Mouse (Mus musculus) hindbrain, postnatal 0 days (tissue): ENCODE data around the gene Egf. TPM values are rescaled to one million over a fixed set of nuclear protein-coding genes. Genes with fewer than 3 reads are reported as not detected.
A peak's percentile ranks its signal among the peaks of the same experiment; 100 is the strongest.

ENCODE experiments used
- ATAC-seq: fragments of 200-750 bp; cut with Nextera tagmentation; 2 replicates; pipeline ENCODE4 v1.8.0; 2017; ENCODE audit warnings: mild to moderate bottlenecking, moderate TSS enrichment, moderate library complexity
- DNase-seq: peaks from one replicate; pipeline ENCODE4 v3.0.0-alpha.2; 2015; ENCODE audit warnings: low spot score
- H3K27ac ChIP-seq: fragments of 300-500 bp; sonication (generic); 2 replicates; pipeline ENCODE4 v1.5.1; 2014; ENCODE audit warnings: mild to moderate bottlenecking
- H3K27me3 ChIP-seq: fragments of 300-500 bp; sonication (generic); 2 replicates; pipeline ENCODE4 v1.6.1; 2014; ENCODE audit warnings: low read length, mixed read lengths; ENCODE audit not compliant: insufficient read depth
- H3K36me3 ChIP-seq: fragments of 300-500 bp; sonication (generic); 2 replicates; pipeline ENCODE4 v1.6.1; 2014; ENCODE audit warnings: low read length, mixed read lengths; ENCODE audit not compliant: insufficient read depth
- H3K4me1 ChIP-seq: fragments of 300-500 bp; sonication (generic); 2 replicates; pipeline ENCODE4 v1.6.1; 2014; ENCODE audit warnings: antibody characterized with exemption, low read length, mixed read lengths; ENCODE audit not compliant: insufficient read depth
- H3K4me2 ChIP-seq: fragments of 300-500 bp; sonication (generic); 2 replicates; pipeline ENCODE4 v1.6.1; 2014; ENCODE audit warnings: low read depth, mild to moderate bottlenecking, low read length, moderate library complexity, mixed read lengths
- H3K4me3 ChIP-seq: fragments of 300-500 bp; sonication (generic); 2 replicates; pipeline ENCODE4 v1.5.1; 2014; ENCODE audit warnings: low read length
- H3K9ac ChIP-seq: fragments of 300-500 bp; sonication (generic); replicated peaks from 2 replicates; pipeline ENCODE4 v1.6.1; 2014; ENCODE audit warnings: mild to moderate bottlenecking, low read length, moderate library complexity, mixed read lengths
- H3K9me3 ChIP-seq: fragments of 300-500 bp; sonication (generic); 2 replicates; pipeline ENCODE4 v1.6.1; 2016; ENCODE audit warnings: low read length, mixed read lengths
- CTCF ChIP-seq: IDR thresholded peaks from 2 replicates; pipeline ENCODE4 v1.5.1; 2016; ENCODE audit warnings: antibody characterized with exemption, control low read depth, low read depth
- WGBS: fragments of 180-500 bp; shearing (Covaris S2); extraction: QIAGEN DNeasy Blood & Tissue Kit; methylation state at CpG from one replicate; pipeline ENCODE4 v1.1.7; 2014; 5-methylcytosine and 5-hydroxymethylcytosine counted together
- polyA plus RNA-seq: library from polyadenylated mRNA; unstranded; fragments of >200 nt; fragmentation: Nextera tagmentation; extraction: Ambion mirVana; gene quantifications from 2 replicates; pipeline ENCODE4 v1.2.1, GENCODE M21; 2015
- total RNA-seq: library from RNA; depleted of rRNA; stranded (reverse); fragments of >200 nt; gene quantifications from 2 replicates; pipeline ENCODE4 v1.2.3, GENCODE M21; 2014

The Egf gene
- total and polyA plus RNA-seq, 2 experiments from 2014 or later, result 1.2 to 1.3 TPM

GRCm38 (mm10) chr3:129738291-129739183 is 16.6 kb downstream of the Egf start:
- DNase-seq, result no peak
- Histone ChIP-seq H3K27ac (no peak overlapping the region), H3K27me3 (no peaks in the 10 kb centered on the region), H3K4me3 (no peak overlapping the region), H3K4me2 (no peak overlapping the region), H3K9ac (no peak overlapping the region), H3K9me3 (no peaks in the 10 kb centered on the region), H3K36me3 (no peaks in the 10 kb centered on the region), H3K4me1 (no peaks in the 10 kb centered on the region)
- no peak for TF ChIP-seq CTCF
- ATAC-seq, result no peak
- 69% methylated on average over 16 of the region's 16 CpGs for WGBS

- no peak overlapping the region for H3K4me3 ChIP-seq
- H3K27ac ChIP-seq, result no peak overlapping the region
- DNase-seq (no peak), ATAC-seq (no peak)
- WGBS, result 85% methylated on average over 6 of the region's 6 CpGs
- TF ChIP-seq CTCF, result no peak
- no peaks in the 10 kb centered on the region for H3K27me3 ChIP-seq
- no peaks in the 10 kb centered on the region for H3K9me3 ChIP-seq
- H3K9ac ChIP-seq, result no peak overlapping the region
- no peaks in the 10 kb centered on the region for H3K36me3 ChIP-seq
- H3K4me1 ChIP-seq, result no peaks in the 10 kb centered on the region
- H3K4me2 ChIP-seq, result no peak overlapping the region
These were observed 23.5 kb downstream of the Egf start for GRCm38 (mm10) chr3:129731636-129732035.

GRCm38 (mm10) chr3:129730426-129730825 is 24.7 kb downstream of the Egf start:
- no peaks in the 10 kb centered on the region for H3K36me3 ChIP-seq
- H3K27me3 ChIP-seq, result no peaks in the 10 kb centered on the region
- TF ChIP-seq CTCF, result peak; percentile 52
- no peak overlapping the region for H3K4me3 ChIP-seq
- no peak overlapping the region for H3K4me2 ChIP-seq
- ATAC-seq (no peak), DNase-seq (no peak)
- no peaks in the 10 kb centered on the region for H3K9me3 ChIP-seq
- 22% methylated on average over 8 of the region's 8 CpGs for WGBS
- no peaks in the 10 kb centered on the region for H3K4me1 ChIP-seq
- H3K27ac ChIP-seq, result no peak overlapping the region
- H3K9ac ChIP-seq, result no peak overlapping the region

- Histone ChIP-seq H3K9ac (no peak overlapping the region), H3K27me3 (no peaks in the 10 kb centered on the region), H3K9me3 (no peaks in the 10 kb centered on the region), H3K4me2 (no peak overlapping the region), H3K27ac (no peak overlapping the region), H3K4me1 (no peaks in the 10 kb centered on the region), H3K4me3 (no peak overlapping the region), H3K36me3 (no peaks in the 10 kb centered on the region)
- TF ChIP-seq CTCF, result no peak
- DNase-seq (no peak), ATAC-seq (no peak)
- WGBS, result 84% methylated on average over 5 of the region's 5 CpGs
These were observed 25.2 kb downstream of the Egf start for GRCm38 (mm10) chr3:129729916-129730315.

GRCm38 (mm10) chr3:129725592-129725991 is 29.5 kb downstream of the Egf start:
- Histone ChIP-seq H3K9ac (no peak overlapping the region), H3K9me3 (no peaks in the 10 kb centered on the region), H3K36me3 (no peaks in the 10 kb centered on the region), H3K4me2 (peak overlapping the region; percentile 66), H3K27ac (0 out of 2 replicates have a peak overlapping the region, but pooled peaks have one; percentile 71), H3K4me3 (peak overlapping the region; percentile 46), H3K4me1 (no peaks in the 10 kb centered on the region), H3K27me3 (no peaks in the 10 kb centered on the region)
- no peak for TF ChIP-seq CTCF
- WGBS, result 71% methylated on average over 5 of the region's 5 CpGs
- peak; percentile 36 for ATAC-seq
- no peak for DNase-seq

GRCm38 (mm10) chr3:129724961-129725501 is 30.1 kb downstream of the Egf start:
- WGBS, result under 1% methylated on average over 24 of the region's 24 CpGs
- Histone ChIP-seq H3K36me3 (no peaks in the 10 kb centered on the region), H3K4me2 (peak overlapping the region; percentile 66), H3K27me3 (no peaks in the 10 kb centered on the region), H3K27ac (peak overlapping the region; percentile 71), H3K9me3 (no peaks in the 10 kb centered on the region), H3K4me3 (peak overlapping the region; percentile 46), H3K9ac (peak overlapping the region; percentile 34; the same call in 1 of the 2 replicates), H3K4me1 (no peaks in the 10 kb centered on the region)
- peak; percentile 98 for DNase-seq
- ATAC-seq, result peak; percentile 99
- no peak for TF ChIP-seq CTCF
